Mouse (Mus musculus) cortical plate, adult 2 months (tissue): ENCODE measurements around the gene Samhd1. TPM values are rescaled to one million over a fixed set of nuclear protein-coding genes. Genes with fewer than 3 reads are reported as not detected.

Experiments used
- H3K27ac ChIP-seq: fragments of 200-500 bp; 2 replicates; pipeline ENCODE4 v1.5.1; 2012; ENCODE audit warnings: low read length, control low read depth, inconsistent platforms; ENCODE audit not compliant: insufficient read depth
- H3K4me1 ChIP-seq: fragments of 200-500 bp; 2 replicates; pipeline ENCODE4 v1.6.1; 2011; ENCODE audit warnings: low read length; ENCODE audit not compliant: control insufficient read depth, insufficient read depth
- H3K4me3 ChIP-seq: fragments of 200-500 bp; 2 replicates; pipeline ENCODE4 v1.5.1; 2011; ENCODE audit warnings: mild to moderate bottlenecking, low read length, control low read depth; ENCODE audit not compliant: insufficient read depth
- CTCF ChIP-seq: fragments of 200-500 bp; IDR thresholded peaks from 2 replicates; pipeline ENCODE4 v1.5.1; 2011; ENCODE audit warnings: mild to moderate bottlenecking, control low read depth, low read length; ENCODE audit not compliant: insufficient read depth; ENCODE audit errors: extremely low read depth
- POLR2A ChIP-seq: fragments of 200-500 bp; IDR thresholded peaks from 2 replicates; pipeline ENCODE4 v1.6.1; 2011; ENCODE audit warnings: mild to moderate bottlenecking, low read length, control low read depth; ENCODE audit not compliant: insufficient read depth; ENCODE audit errors: extremely low read depth
- polyA plus RNA-seq: library from polyadenylated mRNA; depleted of rRNA; stranded (reverse); fragments of >200 nt; gene quantifications from 2 replicates; pipeline ENCODE4 v1.2.3, GENCODE M21; 2012

The Samhd1 gene
- polyA plus RNA-seq, 1 experiment, result 15.9 TPM

DNA sequence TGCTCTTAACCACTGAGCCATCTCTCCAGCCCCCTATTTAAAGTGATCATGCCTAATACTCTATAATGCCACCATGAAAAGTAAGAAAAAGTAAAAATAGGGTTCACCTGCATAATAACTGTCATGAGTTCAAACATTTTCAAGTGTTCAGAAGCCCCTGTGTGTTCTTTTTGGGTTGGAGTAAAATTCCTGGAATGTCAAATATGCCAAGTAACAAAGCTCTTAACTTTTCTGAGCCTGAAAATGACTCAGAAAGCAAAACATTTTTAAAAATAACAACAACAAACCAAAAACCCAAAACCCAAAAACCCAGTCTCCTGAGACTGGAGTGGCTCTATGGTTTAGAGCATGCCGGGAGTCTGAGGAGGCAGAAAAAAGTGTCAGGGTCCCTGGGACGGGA, 29.0 kb upstream of the Samhd1 start:
- Histone ChIP-seq H3K27ac (no peak overlapping the region), H3K4me1 (peaks cover 3% of the 10 kb centered on the region; the same call in 1 of the 2 replicates), H3K4me3 (no peak overlapping the region)
- TF ChIP-seq CTCF (no peak), POLR2A (no peak)

DNA sequence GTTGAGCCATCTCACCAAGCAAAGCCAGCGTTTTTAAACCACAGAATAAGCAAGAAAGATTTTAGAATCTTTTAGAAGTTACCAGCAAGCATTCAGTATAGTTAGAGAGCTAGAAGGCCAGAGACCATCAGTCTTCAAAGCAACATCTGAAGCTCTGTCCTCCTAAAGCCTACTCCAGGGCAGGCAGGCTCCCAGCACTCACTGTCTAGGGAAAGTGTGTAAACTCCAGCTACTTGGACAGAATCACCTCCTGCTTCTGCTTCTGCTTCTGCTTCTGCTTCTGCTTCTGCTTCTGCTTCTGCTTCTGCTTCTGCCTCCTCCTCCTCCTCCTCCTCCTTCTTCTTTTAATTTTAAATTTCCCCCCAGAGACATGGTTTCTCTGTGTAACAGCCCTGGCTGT, 21.0 kb upstream of the Samhd1 start:
- Histone ChIP-seq H3K27ac (no peak overlapping the region), H3K4me1 (no peaks in the 10 kb centered on the region), H3K4me3 (no peak overlapping the region)
- TF ChIP-seq CTCF, result no peak
- TF ChIP-seq POLR2A, result no peak

DNA sequence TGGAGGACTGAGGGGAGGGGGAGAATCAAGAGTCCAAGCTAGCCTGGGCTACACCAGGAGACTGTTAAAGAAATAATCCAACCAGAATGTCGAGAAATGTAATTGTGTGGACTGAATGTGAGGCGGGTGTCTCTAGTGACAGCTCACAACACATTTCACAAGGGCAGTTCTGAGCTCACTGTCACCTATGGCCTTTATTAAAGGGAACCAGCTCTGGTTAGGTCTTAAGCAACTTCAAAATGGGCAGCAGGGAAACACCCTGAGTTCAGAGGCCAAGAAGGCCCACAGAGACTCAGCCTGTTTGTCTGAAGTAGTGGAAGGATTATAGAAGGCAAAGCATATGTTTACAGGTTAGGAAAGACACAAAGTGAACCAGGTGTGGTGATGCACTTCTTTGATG, 18.2 kb upstream of the Samhd1 start:
- Histone ChIP-seq H3K4me3 (no peak overlapping the region), H3K4me1 (no peaks in the 10 kb centered on the region), H3K27ac (no peak overlapping the region)
- no peak for TF ChIP-seq CTCF
- no peak for TF ChIP-seq POLR2A

DNA sequence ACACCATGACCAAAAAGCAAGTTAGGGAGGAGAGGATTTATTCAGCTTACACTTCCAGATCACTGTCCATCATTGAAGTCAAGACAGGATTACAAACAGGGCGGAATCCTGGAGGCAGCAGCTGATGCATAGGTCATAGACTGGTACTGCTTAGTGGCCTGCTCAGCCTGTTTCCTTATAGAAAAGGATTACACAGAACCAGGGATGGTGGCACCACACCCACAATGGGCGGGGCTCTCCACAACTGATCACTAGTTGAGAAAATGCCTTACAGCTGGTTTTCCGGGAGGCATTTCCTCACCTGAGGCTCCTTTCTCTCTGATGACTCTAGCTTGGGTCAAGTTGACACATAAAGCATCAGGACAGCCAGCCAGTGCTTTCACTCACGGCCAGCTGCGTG, 13.4 kb upstream of the Samhd1 start:
- Histone ChIP-seq H3K27ac (no peak overlapping the region), H3K4me1 (no peaks in the 10 kb centered on the region), H3K4me3 (no peak overlapping the region)
- no peak for TF ChIP-seq POLR2A
- TF ChIP-seq CTCF, result no peak

DNA sequence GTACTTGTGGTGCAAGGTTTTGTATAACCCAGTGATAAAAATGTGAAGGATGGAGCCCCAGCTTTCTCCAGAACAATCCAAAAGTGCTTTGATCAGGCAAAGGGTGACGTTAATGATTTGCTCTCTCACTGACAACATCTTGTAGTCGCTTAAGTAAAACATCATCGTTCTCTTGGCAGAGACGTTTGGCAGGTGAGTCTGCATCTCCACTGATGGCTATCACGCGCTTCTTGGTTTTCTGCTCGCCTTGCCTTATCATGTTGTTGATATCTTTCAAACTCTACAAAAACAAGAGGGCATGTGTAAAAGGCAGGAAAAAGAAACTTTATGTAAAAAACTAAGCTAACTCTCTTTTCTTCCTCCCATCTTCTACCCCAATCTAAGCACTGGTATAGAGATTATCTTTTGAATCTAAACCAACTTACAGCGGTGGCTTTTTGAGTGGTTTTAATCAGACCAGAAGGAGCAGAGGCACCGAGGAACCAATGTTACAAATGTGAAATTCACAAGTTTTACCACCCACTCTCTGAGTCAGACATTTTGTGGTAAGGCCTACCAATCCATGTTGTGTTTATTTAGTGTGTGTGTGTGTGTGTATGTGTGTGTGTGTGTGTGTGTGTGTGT, 12.4 kb upstream of the Samhd1 start:
- TF ChIP-seq POLR2A (no peak), CTCF (no peak)
- H3K4me1 ChIP-seq, result no peaks in the 10 kb centered on the region
- H3K4me3 ChIP-seq, result no peak overlapping the region
- H3K27ac ChIP-seq, result no peak overlapping the region

DNA sequence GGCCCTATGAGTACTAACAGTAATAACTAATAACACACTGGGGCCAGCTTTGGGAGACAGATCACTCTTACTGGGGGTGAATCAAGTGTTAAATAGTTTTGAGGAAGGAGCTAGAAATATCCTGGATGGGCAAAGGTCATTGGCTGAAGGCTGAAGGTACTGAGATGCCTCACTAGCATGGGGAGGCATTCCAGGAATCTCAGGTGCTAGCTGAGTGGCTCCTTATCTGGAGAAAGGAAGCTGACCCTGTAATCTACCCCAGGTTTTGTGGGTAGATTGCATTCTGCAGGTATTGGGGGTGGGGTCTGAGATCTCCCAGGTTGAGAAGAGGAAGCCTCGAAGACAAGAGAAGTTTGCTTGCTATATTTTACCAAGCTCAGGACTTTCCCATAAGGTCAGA, 10.1 kb upstream of the Samhd1 start:
- H3K4me1 ChIP-seq, result no peaks in the 10 kb centered on the region
- TF ChIP-seq CTCF, result no peak
- TF ChIP-seq POLR2A, result no peak
- H3K4me3 ChIP-seq, result no peak overlapping the region
- H3K27ac ChIP-seq, result no peak overlapping the region

DNA sequence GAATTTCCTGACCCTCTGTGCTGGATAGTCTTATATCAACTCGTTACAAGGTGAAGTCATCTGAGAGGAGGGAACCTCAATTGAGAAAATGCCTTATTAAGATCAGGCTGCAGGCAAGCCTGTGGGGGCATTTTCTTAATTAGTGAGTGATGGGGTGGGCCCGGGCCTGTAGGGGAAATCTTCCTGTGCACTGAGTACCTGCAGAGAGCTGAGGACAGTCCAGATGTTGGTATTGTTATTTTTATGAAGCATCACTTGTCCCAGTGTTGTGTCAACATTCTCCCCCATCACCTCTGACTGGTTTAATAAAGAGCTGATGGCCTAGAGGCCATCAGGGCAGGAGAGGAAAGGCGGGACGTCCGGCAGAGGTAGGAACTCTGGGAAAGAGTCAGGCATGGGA, 9.1 kb upstream of the Samhd1 start:
- Histone ChIP-seq H3K27ac (no peak overlapping the region), H3K4me3 (no peak overlapping the region), H3K4me1 (no peaks in the 10 kb centered on the region)
- TF ChIP-seq POLR2A, result no peak
- no peak for TF ChIP-seq CTCF

DNA sequence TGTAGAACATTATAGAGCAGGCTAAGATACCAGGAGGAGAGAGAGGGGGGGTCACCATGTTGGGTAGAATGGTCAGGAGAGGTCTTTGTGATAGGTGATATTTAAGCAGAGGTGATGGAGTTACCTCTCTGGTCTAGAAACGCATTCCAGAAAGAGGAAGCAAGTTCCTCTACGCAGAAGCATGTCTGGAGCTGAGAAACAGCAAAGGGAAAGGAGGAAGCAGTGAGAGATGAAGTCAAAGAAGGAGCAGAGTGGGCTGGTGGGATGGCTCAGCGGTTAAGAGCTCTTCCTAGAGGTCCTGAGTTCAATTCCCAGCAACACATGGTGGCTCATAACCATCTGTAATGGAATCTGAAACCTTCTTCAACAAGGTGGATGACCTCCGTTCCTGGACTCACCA, 6.9 kb upstream of the Samhd1 start:
- TF ChIP-seq POLR2A (no peak), CTCF (no peak)
- H3K4me1 ChIP-seq, result no peaks in the 10 kb centered on the region
- no peak overlapping the region for H3K27ac ChIP-seq
- H3K4me3 ChIP-seq, result no peak overlapping the region

DNA sequence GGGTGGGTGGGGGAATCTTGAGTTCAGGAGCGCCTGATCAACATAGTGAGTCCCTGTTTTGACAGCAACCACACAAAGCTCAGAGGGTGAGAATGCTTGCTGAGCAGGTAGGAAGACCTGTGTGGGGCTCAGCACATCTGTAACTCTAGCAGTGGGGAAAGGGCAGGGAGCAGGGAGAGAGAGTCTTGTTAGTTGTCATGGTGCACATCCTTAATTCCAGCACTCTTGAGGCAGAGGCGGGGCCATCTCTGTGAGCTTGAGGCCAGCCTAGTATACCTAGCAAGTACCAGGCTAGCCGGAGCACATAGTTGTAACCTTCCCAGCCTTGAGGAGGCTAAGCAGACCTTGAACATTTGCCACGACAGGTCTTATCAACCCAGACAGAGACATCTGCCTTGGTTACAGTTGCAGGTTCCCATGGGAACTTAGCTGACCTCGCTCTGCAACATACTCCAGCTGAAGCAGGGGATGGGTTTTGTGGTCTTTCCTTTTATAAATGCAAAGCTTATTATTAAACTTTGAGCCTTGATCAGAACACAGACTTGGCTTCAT, 4.3 kb upstream of the Samhd1 start:
- Histone ChIP-seq H3K4me1 (no peaks in the 10 kb centered on the region), H3K27ac (no peak overlapping the region), H3K4me3 (no peak overlapping the region)
- TF ChIP-seq POLR2A (no peak), CTCF (no peak)

DNA sequence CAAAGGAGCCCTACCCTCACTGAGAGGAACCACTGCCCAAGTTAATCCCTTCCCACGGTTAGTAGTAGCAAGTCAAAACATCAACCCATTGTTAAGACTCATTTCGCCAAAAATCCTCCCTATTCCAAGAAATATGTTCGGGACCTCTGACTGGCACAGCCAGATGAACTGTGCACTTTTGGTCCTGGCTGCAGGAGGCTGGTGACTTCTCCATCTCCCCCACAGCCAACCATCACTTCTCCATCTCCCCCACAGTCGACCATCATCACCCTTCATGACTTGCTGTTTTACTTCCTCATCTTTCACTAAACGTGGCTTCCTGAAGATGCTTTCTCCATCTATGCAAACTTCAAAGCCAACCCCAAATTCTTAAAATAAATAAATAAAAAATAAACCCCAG, 3.7 kb upstream of the Samhd1 start:
- TF ChIP-seq CTCF, result no peak
- no peak for TF ChIP-seq POLR2A
- no peak overlapping the region for H3K27ac ChIP-seq
- no peak overlapping the region for H3K4me3 ChIP-seq
- H3K4me1 ChIP-seq, result no peaks in the 10 kb centered on the region
